Mouse (Mus musculus) cerebellum, postnatal 10 days (tissue): Measurements from ENCODE around the gene Cep152.

Source experiments
- DNase-seq, 2 experiments: peaks; one replicate each; pipeline ENCODE4 v3.0.0; 2021; ENCODE audit warnings: mixed read lengths in 2 of 2

The Cep152 gene

DNA sequence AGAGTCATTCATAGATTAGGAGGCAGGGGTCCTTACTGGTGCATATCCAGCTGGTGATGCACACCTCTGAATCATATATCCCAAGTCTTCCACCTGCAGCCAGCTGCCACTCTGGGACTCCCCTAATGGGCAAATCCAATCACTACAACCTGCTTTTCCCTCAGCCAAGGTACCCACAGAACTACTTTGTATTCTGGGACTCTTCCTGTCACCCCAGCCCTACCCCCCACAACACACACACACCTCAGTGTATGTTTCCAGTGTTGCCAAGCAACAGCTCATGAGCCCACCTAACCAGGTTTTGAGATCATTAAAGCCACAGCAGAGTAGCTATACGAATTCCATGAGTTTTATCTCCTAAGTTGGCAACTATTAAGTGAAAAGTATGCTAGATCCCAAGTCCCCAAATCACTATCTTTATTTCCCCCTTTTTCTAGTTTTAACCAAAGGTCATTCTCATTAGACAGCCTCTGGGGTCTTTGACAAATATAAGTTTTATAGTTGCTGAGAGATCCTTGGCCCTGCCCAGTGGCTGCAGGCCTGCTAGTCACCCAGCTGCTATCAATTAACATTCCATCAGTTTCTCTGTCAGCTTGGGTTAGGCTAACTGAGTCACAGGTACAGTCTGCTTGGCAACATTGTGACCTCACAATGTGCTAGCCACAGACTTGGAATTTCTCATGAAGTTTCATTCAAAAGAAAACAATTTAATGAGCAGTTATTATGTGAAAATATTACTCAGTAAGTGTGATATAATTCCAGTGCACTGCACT, 75.9 kb downstream of the Cep152 start:
- no peak for DNase-seq

DNA sequence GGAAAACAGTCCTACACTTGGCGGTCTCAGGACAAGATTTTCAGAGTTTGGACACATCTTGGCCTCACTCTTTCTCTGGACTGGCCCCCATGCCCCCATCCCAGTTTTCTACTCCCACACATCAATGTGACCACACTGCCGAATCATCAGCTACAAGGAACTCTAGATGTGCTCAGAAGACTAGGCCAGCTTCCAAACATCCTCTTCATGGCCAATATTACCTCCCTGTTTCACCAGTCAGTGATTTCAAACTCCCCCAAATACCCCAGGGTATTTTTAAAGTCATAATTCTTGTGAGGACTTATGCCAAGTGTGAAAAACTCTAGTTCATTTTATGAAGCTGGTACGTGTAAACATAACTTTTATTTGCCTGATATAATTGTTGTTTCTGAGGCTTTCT, 79.9 kb downstream of the Cep152 start:
- DNase-seq = no peak

DNA sequence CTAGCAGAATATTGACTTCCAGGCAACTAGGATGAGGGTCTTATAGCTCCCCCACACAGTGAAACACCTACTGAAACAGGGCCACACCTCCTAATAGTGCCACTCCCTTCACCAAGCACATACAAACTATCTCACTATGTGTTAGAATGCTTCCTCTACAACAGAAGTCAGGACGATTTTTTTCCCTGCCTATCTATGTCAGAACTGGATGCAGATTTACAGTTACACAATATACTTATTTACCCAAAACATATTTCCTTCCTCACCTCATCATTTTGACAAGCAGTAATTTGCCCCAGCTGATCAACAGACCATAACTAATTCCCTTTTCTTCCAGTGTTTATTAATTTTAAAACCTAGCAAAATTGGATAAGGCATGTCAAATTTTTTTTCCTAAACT, 81.3 kb downstream of the Cep152 start:
- DNase-seq = no peak

DNA sequence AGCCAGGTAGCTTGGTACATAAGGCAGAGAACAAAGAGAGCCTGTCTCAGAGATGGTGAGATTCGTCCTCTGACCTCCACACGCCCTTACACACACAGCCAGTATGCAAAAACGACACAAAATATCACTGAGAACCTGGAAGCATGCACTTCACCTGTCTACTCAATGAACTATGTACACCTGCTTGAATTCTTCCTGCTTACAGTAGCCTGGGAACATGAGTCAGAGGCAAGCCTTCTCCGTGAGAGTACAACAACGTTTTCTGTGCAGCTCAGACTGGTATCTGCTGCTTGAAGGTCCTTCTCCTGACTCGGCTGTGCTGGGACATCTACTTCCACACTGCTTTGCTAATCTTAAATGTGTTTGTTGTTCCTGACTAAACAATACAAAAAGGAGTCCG, 83.5 kb downstream of the Cep152 start:
- no peak for DNase-seq

DNA sequence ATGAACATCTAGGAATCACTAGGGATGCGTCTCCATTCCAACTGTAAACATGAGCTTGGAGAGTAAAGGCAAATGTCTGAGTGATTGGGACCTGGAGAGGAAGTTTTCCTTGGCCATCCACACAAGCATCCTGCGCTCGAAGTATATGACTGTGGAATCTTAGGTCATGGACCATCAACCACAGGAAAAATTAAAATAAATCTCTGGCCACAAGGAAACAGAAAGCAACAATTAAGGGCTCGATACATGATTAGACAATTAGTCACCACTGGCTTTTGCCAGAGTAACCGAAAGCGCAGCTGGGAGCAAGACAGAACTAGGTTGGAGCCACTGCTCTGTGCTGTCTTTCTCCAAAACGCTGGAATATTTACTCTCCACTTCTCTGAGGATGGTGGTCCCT, 84.3 kb downstream of the Cep152 start:
- no peak for DNase-seq

DNA sequence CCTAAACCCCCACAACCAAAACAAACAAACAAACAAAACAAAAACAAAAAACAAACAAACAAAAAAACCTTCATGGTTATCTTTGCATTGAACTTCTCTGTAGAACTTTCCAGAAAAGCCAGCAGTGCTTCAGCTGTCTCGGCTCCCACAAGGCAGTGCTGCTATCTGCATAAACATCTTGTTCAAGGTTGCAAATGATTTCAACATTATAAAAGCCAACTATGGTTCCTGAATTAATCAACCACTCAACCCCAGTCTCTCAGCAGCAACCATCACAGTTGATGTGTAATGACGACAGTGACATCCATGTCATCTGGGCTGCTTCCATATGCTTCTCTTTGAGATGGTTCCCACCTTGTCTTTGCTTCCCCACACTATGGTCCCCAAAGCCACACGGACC, 85.3 kb downstream of the Cep152 start:
- DNase-seq = no peak

DNA sequence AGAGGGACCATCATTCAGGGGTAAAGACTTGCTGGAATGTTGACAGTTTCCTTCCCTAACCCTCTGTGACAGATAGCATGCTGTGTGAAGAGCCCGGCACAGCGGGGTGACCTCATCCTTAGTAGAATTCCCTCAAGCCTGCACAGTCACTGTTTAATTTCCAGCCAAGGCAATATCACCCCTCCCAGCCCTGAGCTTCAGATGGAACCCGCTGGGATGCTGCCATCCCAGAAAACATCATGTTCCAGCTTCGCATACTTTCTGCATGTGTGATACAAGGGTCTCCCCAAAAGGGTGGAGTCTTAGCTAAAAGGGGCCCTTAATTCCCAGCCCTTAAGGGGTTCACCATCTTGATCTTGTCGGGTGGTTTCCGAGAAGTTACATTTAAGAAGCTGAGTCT, 94.2 kb downstream of the Cep152 start:
- no peak for DNase-seq

DNA sequence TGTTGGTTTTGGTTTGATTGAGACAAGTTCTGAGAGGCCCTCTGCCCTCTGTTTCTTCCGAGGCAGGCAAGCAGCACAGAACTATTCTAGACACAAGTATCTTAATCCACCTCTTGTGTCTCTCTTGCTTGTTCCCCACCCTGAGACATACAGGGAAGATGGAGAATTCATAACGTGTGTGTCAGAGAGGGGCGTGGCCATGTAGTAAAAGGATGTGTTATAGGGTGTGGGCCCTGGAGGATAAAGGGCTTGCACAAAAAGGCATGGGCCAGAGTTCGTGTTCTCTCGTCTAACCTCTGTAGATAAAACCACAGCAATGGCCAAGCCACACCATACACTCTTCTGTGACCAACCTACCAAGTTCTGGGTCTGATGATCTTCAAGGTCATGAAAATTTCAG, 98.3 kb downstream of the Cep152 start:
- DNase-seq = no peak

DNA sequence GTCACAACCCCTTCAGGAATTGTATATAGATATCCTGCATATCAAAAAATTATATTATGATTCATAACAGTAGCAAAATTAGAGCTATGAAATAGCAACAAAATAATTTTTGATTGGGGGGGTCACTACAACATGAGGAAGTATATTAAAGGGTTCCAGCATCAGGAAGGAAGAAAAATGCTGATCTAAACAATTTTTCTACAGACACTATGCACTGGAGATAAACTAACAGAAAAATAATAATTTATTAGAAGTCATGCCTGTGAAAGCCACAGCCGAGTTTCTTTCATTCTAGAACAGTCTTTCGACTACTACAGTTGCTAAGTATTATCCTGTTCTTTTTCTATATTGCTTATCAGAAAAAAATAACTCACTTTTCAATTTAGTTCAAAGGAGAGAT, 99.4 kb downstream of the Cep152 start:
- no peak for DNase-seq

DNA sequence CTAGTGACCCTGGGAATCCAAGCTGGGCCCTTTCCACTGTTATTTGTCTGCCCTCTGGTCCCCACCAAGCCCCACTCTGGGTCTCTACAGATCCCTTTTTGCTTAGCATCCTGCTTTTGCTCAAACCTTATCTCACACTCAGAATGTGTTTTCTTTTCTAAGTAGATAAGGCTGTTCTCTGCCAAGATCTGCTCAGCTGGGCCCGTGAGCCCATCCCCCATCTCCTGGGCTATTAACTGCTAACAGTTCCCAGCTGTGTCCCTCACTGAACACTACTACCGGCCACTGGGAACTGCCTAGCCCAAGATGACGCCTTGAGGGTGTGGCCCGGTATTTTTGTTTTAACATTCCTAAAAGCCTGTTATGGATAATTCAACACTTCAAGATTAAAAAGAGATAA, 108.3 kb downstream of the Cep152 start:
- no peak for DNase-seq

DNA sequence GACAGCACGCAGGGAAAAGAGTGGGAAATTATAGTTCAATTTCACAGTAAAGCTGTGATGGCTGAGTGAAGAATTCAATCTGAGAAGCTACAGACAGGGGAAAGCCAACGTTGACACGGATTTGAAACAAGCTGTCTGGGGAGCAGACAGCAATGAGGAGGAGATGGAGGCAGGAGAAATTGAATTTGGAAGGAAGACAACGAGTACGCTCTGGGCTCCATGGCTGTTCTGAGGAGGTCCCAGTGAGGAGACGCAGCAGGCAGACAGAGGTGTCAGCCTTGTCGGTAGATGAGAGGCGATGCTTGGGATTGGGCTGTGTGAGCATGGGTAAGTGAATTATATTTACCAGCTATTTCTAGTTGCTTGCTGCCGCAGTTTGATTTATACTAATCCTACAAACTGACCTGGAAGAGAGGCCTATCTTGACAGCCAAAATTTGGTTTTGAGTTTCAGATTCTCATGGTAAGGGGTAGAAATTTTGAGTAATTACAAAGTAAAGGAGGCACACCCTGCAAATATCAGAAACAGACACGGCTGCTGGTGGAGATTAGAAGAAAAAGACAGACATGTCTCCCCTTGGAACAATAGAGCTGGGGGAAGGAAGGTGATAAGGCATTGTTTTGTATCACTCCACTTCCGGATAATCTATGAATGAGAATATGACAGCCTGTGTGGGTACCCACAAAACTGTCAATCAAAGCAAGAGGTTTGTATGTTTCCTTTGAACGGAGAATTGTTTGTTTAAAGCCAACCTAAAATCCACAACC, 109.4 kb downstream of the Cep152 start:
- no peak for DNase-seq

DNA sequence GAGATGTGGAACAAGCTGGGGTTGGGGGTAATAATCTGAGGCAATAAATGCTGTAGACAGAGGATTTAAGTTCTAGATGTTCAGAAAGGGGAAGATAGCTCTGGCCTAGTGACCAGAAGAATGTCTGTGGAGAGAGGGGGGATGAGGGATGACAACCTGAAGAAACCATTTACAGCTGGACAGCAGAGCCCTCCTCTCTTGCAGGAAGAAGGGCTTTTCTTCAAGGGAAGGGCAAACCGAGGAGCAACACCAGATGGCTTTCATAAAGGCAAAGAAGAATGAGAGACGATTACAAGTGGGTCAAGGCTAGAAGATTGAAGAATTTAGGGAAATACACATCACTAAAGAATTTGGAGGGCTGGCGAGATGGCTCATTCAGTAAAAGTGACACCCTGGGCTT, 110.5 kb downstream of the Cep152 start:
- no peak for DNase-seq
